Mouse (Mus musculus) ES-E14 (cell line): ENCODE data around the gene Efnb1. TPM values are rescaled to one million over a fixed set of nuclear protein-coding genes. Genes with fewer than 3 reads are reported as not detected.

Experiments used
- DNase-seq: peaks from one replicate; pipeline ENCODE4 v3.0.0-alpha.2; 2013; ENCODE audit warnings: low read depth, low spot score
- H3K27ac ChIP-seq: 2 replicates; pipeline ENCODE4 v1.5.1; 2012; ENCODE audit warnings: low read depth, mild to moderate bottlenecking, low read length, moderate library complexity, mixed read lengths; ENCODE audit not compliant: poor library complexity, insufficient read depth, severe bottlenecking
- H3K36me3 ChIP-seq: 2 replicates; pipeline ENCODE4 v1.6.1; 2012; ENCODE audit warnings: mild to moderate bottlenecking, low read length, moderate library complexity, mixed read lengths; ENCODE audit not compliant: control insufficient read depth, poor library complexity, insufficient read depth, severe bottlenecking
- H3K4me1 ChIP-seq, 2 experiments: fragments of 150-350 bp in 1 of 2; sonication (generic) in 1 of 2; 2 replicates each; pipeline ENCODE4 v1.6.1; 2012; ENCODE audit warnings: low read length in 2 of 2, mild to moderate bottlenecking in 1 of 2, mixed read lengths in 1 of 2; ENCODE audit not compliant: control insufficient read depth in 2 of 2, insufficient read depth in 2 of 2, poor library complexity in 1 of 2
- H3K4me3 ChIP-seq, 2 experiments: fragments of 150-350 bp in 1 of 2; sonication (generic) in 1 of 2; 2 replicates each; pipeline ENCODE4 v1.5.1; 2012; ENCODE audit warnings: low read length in 2 of 2, low read depth in 1 of 2, mild to moderate bottlenecking in 1 of 2, mixed read lengths in 1 of 2; ENCODE audit not compliant: insufficient read depth in 1 of 2, poor library complexity in 1 of 2, severe bottlenecking in 1 of 2
- H3K9ac ChIP-seq: 2 replicates; pipeline ENCODE4 v1.6.1; 2012; ENCODE audit warnings: low read depth, mild to moderate bottlenecking, low read length, mixed read lengths; ENCODE audit not compliant: poor library complexity, insufficient read depth, severe bottlenecking
- H3K9me3 ChIP-seq: fragments of 150-350 bp; sonication (generic); 2 replicates; pipeline ENCODE4 v1.6.1; 2012; ENCODE audit warnings: low read depth, mild to moderate bottlenecking, low read length; ENCODE audit not compliant: control insufficient read depth, insufficient read depth
- CHD2 ChIP-seq: IDR thresholded peaks from 2 replicates; pipeline ENCODE4 v1.6.1; 2014; ENCODE audit warnings: mild to moderate bottlenecking, low read depth, low read length, inconsistent platforms
- HCFC1 ChIP-seq: IDR thresholded peaks from 2 replicates; pipeline ENCODE4 v1.6.1; 2012; ENCODE audit warnings: low read length, inconsistent platforms, borderline replicate concordance; ENCODE audit not compliant: insufficient read depth
- MAFK ChIP-seq: IDR thresholded peaks from 2 replicates; pipeline ENCODE4 v1.6.1; 2014; ENCODE audit warnings: mild to moderate bottlenecking, low read depth, low read length, inconsistent platforms; ENCODE audit not compliant: insufficient read depth
- ZC3H11A ChIP-seq: IDR thresholded peaks from 2 replicates; pipeline ENCODE4 v1.6.1; 2012; ENCODE audit warnings: low read depth, mild to moderate bottlenecking, inconsistent platforms, low read length, borderline replicate concordance
- ZNF384 ChIP-seq: IDR thresholded peaks from 2 replicates; pipeline ENCODE4 v1.6.1; 2012; ENCODE audit warnings: low read depth, low read length, inconsistent platforms
- in situ Hi-C, 2 experiments: fragments of 600-800 bp; cut with MboI; formaldehyde crosslinking; loops; one replicate each; pipeline ENCODE4 v1.15.1; 2025; ENCODE audit warnings: low sequenced_read_pairs in 2 of 2, inconsistent platforms in 1 of 2; ENCODE audit not compliant: unreplicated experiment in 2 of 2
- total RNA-seq: library from RNA; depleted of rRNA; stranded (reverse); fragments of 300-350 nt; gene quantifications from 2 replicates; pipeline ENCODE4 v1.2.3, GENCODE M21; 2012

Gene Efnb1
- total RNA-seq, 1 experiment = 16.1 TPM

- Histone ChIP-seq H3K4me3 (no peak overlapping the region), H3K36me3 (no peaks in the 10 kb centered on the region), H3K9me3 (no peaks in the 10 kb centered on the region), H3K9ac (no peak overlapping the region), H3K4me1 (peaks cover 0 to 12% of the 10 kb centered on the region in 2 experiments; a peak in 2 of 4 replicates), H3K27ac (no peak overlapping the region)
- no peak for TF ChIP-seq MAFK
- no peak for TF ChIP-seq ZC3H11A
- TF ChIP-seq ZNF384 = no peak
- TF ChIP-seq HCFC1 = no peak
- TF ChIP-seq CHD2 = no peak
- no peak for DNase-seq
- in situ Hi-C loops = loop anchor here (25.0 kb wide), 2 partner anchors 439 to 514 kb away; no protein-coding TSS in a partner anchor
These were observed 12.4 kb downstream of the Efnb1 start for GRCm38 (mm10) chrX:99148061-99148905.

- peaks cover 0 to 13% of the 10 kb centered on the region in 2 experiments; a peak in 2 of 4 replicates for H3K4me1 ChIP-seq
- no peak overlapping the region for H3K9ac ChIP-seq
- DNase-seq = no peak
- no peak overlapping the region for H3K27ac ChIP-seq
- no peak overlapping the region for H3K4me3 ChIP-seq
- no peak for TF ChIP-seq ZC3H11A
- TF ChIP-seq HCFC1 = no peak
- in situ Hi-C loops = loop anchor here (25.0 kb wide), 2 partner anchors 438 to 513 kb away; no protein-coding TSS in a partner anchor
- H3K9me3 ChIP-seq = no peaks in the 10 kb centered on the region
- H3K36me3 ChIP-seq = no peaks in the 10 kb centered on the region
These were observed 13.1 kb downstream of the Efnb1 start for GRCm38 (mm10) chrX:99149047-99149446.

GRCm38 (mm10) chrX:99149900-99150299 lies 14.0 kb downstream of the Efnb1 start:
- H3K36me3 ChIP-seq = no peaks in the 10 kb centered on the region

GRCm38 (mm10) chrX:99150712-99151111 lies 14.8 kb downstream of the Efnb1 start:
- no peaks in the 10 kb centered on the region for H3K9me3 ChIP-seq
- in situ Hi-C loops = no loop called here
- no peak for TF ChIP-seq CHD2
- TF ChIP-seq MAFK = no peak
- TF ChIP-seq ZC3H11A = no peak
- TF ChIP-seq HCFC1 = no peak
- TF ChIP-seq ZNF384 = no peak
- H3K4me3 ChIP-seq = no peak overlapping the region
- no peak for DNase-seq
- peaks cover 0 to 11% of the 10 kb centered on the region in 2 experiments; a peak in 2 of 4 replicates for H3K4me1 ChIP-seq
- no peak overlapping the region for H3K27ac ChIP-seq
- no peak overlapping the region for H3K9ac ChIP-seq
- H3K36me3 ChIP-seq = no peaks in the 10 kb centered on the region

More at GRCm38 (mm10) chrX:99149900-99150299, 14.0 kb downstream of the Efnb1 start:
- Histone ChIP-seq H3K27ac (no peak overlapping the region), H3K4me3 (no peak overlapping the region), H3K9me3 (no peaks in the 10 kb centered on the region), H3K9ac (no peak overlapping the region), H3K4me1 (peaks cover 0 to 12% of the 10 kb centered on the region in 2 experiments; a peak in 2 of 4 replicates)
- TF ChIP-seq MAFK = no peak
- TF ChIP-seq CHD2 = no peak
- no peak for TF ChIP-seq ZNF384
- no peak for TF ChIP-seq ZC3H11A
- TF ChIP-seq HCFC1 = no peak
- no peak for DNase-seq
- in situ Hi-C loops = loop anchor here (25.0 kb wide), 2 partner anchors 437 to 512 kb away; no protein-coding TSS in a partner anchor
